Mouse (Mus musculus) megakaryocyte, adult 5-6 weeks (primary cell): ENCODE measurements around the gene Cpxm1. TPM values are rescaled to one million over a fixed set of nuclear protein-coding genes. Genes with fewer than 3 reads are reported as not detected.
"Not testable (repeated sequence)": the region's sequence is repeated elsewhere in the genome, so short reads cannot be mapped to it uniquely, and the experiment has no call there.

Experiments used
- ATAC-seq: 2 replicates; pipeline ENCODE4 v1.8.0; 2016; ENCODE audit warnings: mild to moderate bottlenecking, inconsistent platforms; ENCODE audit not compliant: poor library complexity, severe bottlenecking
- total RNA-seq, 2 experiments: library from RNA; stranded (forward) in 1 of 2; stranded (reverse) in 1 of 2; fragments of 153-499, 151-499 nt in 1 of 2; fragments of 221-1000, 200-1000 nt in 1 of 2; gene quantifications; 2 replicates each; pipeline versions ENCODE4 v1.2.3 to v1.2.4; 2015 to 2017

Gene Cpxm1
- total RNA-seq, 2 experiments from 2014 or later: 0.18 to 0.37 TPM

DNA sequence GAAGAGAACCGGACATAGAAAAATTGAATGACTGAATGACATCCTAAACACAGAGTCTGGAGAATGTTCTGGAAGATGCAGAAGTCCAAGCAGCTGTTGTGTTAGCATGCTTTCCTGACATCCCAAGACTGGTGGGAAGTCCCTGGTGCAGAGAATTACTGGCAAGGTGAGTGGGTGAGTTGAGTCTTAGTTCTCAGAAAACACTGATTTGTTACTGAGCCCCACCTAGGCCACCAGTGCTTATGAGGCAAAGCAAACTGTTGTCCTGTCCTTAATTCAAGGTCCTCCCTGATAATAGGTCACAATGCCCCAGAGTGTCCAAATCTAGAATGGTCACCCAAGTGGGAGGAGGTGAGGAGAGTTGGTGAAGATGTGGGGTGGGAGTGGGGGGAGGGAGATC is 7.6 kb upstream of the Cpxm1 start, which contains the start of the genes Gm28372 and 1700020A23Rik:
Gene Gm28372 (plus strand): TSS at position 301 of the 400 bp plus-strand sequence.
Gene 1700020A23Rik (plus strand): TSS at position 321 of the 400 bp plus-strand sequence.
- no peak for ATAC-seq

DNA sequence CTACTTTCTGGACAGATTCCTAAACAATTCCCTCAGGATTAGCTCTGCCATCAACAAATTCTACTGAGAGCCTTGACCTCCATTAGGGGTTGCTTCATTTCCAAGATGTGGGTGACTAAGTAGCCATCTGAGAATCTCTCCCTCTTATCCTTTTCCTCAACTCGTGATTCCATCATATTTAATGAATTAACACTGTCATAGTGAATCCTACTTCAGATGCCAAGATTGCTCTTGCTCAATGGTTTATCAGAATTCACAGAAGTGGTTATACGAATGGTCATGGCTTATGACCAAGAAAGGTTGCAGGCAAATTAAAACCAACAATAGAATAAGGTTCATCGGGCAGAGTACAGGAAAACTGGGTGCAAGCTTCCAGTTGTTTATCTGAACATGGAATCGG is 4.5 kb upstream of the Cpxm1 start:
- ATAC-seq: no peak

- no peak for ATAC-seq
These were observed 2.7 kb upstream of the Cpxm1 start for GRCm38 (mm10) chr2:130400046-130400445.

DNA sequence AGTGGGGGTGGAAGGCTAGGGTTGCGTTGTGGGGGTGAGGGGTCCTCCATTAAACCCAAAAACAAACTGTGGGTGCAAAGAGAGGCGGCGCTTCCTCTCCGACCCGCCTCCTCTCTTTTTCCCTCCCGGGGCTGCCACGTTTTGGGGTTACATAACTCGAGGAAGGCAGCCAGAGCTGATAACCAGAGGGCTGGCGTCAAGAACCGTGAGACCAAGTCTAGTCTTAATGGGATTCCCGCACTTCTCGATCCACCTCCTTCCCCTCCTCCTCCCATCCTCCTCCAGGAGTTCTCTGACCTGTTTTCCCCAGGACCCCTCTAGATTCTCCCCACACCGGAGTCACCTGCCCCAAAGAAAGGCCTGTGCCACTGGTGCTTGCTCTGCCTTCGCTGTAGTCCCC is 717 bp upstream of the Cpxm1 start:
- no peak for ATAC-seq

DNA sequence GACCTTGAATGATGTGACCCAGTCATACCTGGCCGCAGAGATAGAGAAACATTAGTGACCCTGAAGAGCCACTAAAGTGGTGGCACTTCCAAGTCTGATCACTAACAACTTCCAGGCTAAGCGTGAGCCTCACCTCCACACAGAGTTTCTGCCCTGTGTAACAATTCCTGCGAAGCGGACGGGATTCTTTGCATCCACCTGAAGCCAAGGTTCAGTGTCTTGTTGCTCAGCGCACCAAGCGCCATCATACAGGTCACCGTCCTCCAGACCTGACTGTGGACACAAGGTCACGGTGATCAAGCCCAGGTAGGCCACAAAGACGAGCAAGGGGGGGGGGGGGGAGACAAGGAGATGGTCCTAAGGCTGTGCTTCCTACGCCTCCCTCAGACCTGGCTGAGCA is 1.7 kb downstream of the Cpxm1 start:
- no peak for ATAC-seq

DNA sequence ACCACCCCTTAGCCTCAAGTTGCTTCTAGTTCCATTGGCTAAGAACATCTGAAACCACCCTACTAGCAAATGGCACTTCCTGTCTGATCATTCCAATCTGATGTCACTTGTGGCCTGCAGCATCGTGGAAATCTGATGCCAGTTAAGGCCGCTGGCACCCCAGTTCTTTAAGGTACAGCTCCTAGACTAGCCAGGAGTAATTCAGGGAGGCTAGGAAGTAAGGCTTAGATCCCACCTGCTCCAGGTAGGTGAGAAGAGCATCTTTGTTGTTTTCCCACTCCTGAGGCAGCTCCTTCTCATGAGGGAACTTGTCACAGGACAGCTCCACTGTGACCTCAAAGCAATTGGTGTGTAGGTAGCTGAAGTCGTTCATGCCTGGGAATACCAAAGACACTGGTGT is 4.5 kb downstream of the Cpxm1 start:
- no peak for ATAC-seq

GRCm38 (mm10) chr2:130390993-130391625 is 6.3 kb downstream of the Cpxm1 start:
- no peak for ATAC-seq

DNA sequence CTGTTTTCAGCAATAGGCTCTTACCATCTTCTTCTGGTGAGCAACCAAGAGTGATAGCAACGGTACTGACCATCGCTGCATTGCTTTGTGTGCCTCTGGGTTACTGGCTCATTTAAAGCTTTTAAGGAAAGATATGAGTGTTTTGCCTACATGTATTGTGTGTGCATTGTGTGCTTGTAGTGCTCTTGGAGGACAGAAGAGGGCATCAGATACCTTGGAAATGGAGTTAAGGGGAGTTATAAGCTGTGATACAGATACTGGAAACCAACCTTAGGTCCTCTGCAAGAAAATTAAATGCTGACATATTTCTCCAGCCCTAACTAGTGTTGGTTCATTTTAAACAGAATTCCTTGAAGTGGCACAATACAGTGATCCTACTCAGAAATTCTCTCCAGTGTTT is 8.6 kb downstream of the Cpxm1 start:
- no peak for ATAC-seq

GRCm38 (mm10) chr2:130386212-130386611 is 11.2 kb downstream of the Cpxm1 start:
- ATAC-seq: no peak

DNA sequence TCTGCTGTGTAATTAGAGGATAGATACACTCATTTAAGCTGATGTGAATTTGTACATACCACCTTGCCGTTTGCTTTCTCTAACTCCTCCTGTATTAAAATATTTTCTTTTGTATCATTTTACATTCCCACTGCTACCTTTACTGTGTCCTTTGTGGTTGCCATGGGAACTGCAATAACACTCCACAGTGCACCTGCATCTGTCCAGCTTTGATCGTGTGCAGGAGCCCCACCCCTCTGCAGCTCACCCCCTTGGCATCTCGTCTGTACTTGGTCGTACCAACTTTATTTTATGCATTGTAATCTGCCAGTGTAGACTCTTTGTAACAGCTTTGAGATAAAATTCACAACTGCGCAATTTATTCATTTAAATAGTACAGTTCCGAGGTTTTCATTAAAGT is 13.5 kb downstream of the Cpxm1 start:
- no peak for ATAC-seq

DNA sequence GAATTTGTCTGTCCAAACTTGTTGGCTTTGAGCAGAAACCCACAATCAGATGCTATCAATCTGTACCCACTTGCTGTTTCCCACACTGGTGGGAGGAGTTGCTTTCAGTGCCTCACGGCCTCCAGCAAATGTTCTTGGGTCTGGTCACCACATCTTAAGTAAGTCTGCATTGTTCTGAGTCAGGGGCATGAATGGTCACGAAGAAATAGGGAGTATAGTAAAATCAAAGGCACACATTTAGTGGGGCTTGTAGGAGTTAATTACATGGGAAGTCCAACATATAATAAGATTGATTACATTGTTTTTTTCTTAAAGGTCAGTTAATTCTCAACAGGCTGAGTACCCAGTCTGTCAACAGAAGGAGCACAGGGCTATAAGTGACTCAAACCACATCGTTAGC is 14.2 kb downstream of the Cpxm1 start:
- ATAC-seq: no peak

GRCm38 (mm10) chr2:130374951-130375350 is 22.4 kb downstream of the Cpxm1 start:
- no peak for ATAC-seq

DNA sequence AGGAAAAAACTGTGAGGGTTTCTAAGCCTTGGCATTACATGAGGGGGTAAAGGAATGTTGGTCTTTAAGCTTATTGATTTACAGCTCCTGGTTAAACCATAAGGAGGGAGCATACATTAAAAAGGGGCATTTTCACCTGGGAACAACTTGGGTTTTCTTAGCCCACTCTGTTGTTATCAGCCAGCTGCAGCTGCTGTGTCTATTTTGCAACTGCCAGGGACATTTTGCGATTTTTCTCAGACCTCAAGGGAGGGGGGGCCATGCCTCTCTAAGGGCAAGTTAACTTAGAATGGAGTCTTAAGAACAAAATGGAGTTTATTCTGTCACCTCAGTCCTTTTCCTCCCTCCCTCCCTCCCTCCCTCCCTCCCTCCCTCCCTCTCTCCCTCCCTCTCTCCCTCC is 24.3 kb downstream of the Cpxm1 start:
- not testable (repeated sequence) for ATAC-seq

- ATAC-seq: no peak
These were observed 30.0 kb downstream of the Cpxm1 start for GRCm38 (mm10) chr2:130367386-130367785.

DNA sequence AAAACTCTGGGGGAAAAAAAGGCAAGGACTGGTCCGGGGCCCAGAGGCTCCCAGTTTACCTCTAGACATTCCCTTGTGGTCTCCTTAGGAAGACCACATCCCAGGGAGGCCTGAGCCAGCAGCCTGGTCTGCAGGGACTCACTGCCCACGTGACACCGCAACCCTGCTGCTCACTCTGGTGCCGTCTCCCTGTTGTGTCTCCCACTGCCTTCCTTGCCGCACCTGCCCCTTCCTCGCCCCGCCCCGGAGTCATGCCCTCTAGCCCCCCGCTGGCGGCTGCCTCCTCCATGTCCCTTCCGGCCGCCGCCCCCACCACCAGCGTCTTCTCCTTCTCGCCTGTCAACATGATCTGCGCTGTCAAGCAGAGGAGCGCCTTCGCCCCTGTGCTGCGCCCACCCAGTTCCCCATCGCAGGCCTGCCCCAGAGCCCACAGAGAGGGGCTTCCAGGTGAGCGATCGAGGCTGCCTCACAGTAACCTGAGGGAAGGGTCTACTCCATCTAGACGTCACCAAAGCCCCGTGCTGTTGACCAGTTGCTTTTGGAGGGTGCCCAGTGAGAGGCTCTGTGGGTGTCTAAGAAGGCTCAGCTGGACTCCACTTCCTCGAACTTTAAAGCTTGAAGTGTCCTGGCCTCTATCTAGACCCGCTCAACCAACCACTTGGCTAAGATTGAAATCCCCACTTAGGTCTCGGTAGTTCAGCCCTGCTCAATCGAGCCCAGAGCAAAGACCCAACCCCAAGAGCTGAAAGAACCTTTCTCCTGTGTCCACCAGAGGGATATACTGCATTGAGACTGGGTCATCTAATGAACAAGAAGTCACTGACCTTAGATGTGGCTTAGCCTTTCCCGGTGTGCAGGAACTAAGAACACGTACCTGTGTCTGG is 31.9 kb downstream of the Cpxm1 start:
- ATAC-seq: no peak

- no peak for ATAC-seq
These were observed 34.8 kb downstream of the Cpxm1 start for GRCm38 (mm10) chr2:130362511-130363026.

DNA sequence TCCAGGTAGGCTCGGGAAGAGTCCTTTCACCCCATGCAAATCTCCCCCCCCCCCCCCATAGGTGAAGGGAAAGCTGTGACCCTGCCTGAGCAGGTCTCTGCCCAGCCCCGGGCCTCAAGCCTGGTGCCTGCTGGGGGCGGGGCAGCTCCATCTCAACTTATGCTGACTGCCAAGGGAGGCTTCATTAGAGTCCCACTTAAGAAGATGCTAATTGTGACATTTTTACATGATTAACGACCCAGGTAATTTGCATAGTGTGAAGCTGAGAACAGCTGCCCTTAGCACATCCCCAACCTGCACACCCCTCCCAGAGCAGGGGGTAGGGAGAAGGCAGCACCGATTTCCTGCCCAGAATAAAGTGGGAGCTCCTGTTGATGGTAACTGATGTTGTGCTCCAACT is 38.5 kb downstream of the Cpxm1 start:
- no peak for ATAC-seq

- no peak for ATAC-seq
These were observed 39.8 kb downstream of the Cpxm1 start for GRCm38 (mm10) chr2:130357551-130357950.

- no peak for ATAC-seq
These were observed 43.5 kb downstream of the Cpxm1 start for GRCm38 (mm10) chr2:130353889-130354288.

DNA sequence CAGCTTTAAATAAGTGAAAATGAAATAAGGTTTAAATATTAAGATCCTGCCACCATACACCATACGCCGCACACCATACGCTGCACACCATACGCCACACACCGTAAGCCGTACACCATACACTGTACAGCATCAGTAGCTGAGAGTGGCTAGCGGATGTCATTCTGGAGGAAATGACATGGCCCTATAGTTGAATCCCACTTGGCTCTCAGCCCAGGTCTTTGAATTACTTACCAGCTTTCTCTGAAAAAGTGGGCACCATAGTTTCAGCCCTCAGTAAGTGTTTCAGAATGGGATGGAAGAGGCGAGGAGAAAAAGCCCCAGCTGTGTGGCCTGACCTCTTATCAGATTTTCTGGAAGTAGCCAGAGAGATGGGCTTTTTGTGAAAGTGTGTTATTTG is 44.0 kb downstream of the Cpxm1 start:
- ATAC-seq: no peak

DNA sequence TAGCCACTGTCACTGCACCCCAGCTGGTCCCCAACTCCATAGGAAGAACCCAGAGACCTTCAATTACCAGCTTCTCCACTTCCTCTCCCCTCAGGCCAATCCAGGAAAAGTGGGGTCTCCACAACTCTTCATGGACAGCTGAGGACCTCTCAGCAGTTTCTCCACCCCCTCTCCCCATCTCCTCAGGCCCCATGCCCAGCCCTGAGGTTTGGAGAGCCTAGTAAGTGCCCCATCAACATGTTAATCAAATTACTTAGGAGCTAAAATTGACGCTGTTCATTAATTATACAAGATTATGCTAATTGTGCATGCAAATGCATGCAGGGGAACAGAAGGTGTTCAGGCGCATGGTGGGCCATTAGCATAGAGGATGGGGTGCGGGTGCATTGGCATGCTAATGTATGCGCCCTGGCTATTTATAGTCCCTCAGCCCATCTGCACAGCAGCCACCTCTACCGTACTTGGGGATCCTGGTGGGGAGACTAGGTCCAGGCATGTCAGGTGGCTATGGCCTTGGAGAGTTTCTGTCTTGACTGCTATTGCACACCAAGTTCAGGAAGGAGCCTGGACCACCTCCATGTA is 45.5 kb downstream of the Cpxm1 start:
- no peak for ATAC-seq

GRCm38 (mm10) chr2:130350376-130350775 is 47.0 kb downstream of the Cpxm1 start:
- no peak for ATAC-seq
